Mouse (Mus musculus): Measurements from ENCODE around the gene Gm3776. TPM values are rescaled to one million over a fixed set of nuclear protein-coding genes. Genes with fewer than 3 reads are reported as not detected.
A peak's percentile ranks its signal among the peaks of the same experiment; 100 is the strongest.

The Gm3776 gene
- total and polyA plus RNA-seq, 3 experiments, result not detected

DNA sequence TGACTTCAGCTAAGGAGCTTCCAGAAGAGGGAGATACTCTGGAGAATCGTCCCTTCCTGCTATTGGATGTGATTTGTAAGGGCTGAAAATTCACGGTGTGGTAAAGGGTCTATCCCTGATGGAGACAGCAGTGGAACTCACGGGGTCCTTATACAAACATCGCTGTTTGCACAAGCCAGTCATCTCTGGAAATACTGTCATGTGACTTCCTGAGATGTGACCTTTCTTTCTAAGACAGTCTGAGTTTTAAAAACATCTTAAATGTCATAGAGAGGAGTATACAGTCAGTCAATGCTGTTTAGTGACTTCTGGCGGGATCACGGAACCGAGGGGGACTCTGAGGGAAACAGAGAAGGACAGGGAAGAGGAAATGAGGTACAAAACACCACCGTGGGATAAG, 34.3 kb upstream of the Gm3776 start:
- TF ChIP-seq NELFE (IDR thresholded peaks at IDR 0.05; ENCODE audit: low read depth, low read length), result no peak
- TF ChIP-seq MAZ (IDR thresholded peaks at IDR 0.05; ENCODE audit: low read depth, low read length), result no peak
- TF ChIP-seq USF1 (IDR thresholded peaks at IDR 0.05; ENCODE audit: low read depth, low read length), result peak; percentile 5; the same call in 1 of the 2 replicates
- 0 out of 2 replicates have a peak, but pooled peaks have one; percentile 13 for TF ChIP-seq USF2 (conservative IDR thresholded peaks at IDR 0.05; ENCODE audit: low read depth, low read length)
- peak; percentile 39; the same call in 1 of the 2 replicates for TF ChIP-seq BHLHE40 (IDR thresholded peaks at IDR 0.05; ENCODE audit: low read depth, low read length)
- TF ChIP-seq CTCF (conservative IDR thresholded peaks at IDR 0.05 in 1 of 2, IDR thresholded peaks at IDR 0.05 in 1 of 2; ENCODE audit: low read depth in 2 of 2, low read length in 2 of 2), result no peak
- H3K27me3 ChIP-seq (replicated peaks), result no peaks in the 10 kb centered on the region
- H3K27ac ChIP-seq (ENCODE audit: insufficient read depth, low read depth), result no peak overlapping the region
- H3K4me3 ChIP-seq (replicated peaks in 1 of 3; ENCODE audit: low read depth in 2 of 3, low read length in 2 of 3, poor library complexity in 1 of 3), result no peak overlapping the region
- in situ Hi-C loops (cut with MboI; ENCODE audit: low pct_ligation_motif_present, low pct_unique_long_range_greater_than_20kb, low sequenced_read_pairs), result no loop called here
- H3K4me1 ChIP-seq (ENCODE audit: control insufficient read depth in 1 of 2, insufficient read depth in 2 of 2), result no peaks in the 10 kb centered on the region
- dilution Hi-C loops (cut with MboI; ENCODE audit: extremely low pct_ligation_motif_present, extremely low pct_unique_long_range_greater_than_20kb, low sequenced_read_pairs), result no loop called here
- peak overlapping the region; percentile 22 for H3K4me2 ChIP-seq (ENCODE audit: insufficient read depth, low read depth, poor library complexity, severe bottlenecking)
- no peaks in the 10 kb centered on the region for H3K36me3 ChIP-seq (replicated peaks in 1 of 2; ENCODE audit: control insufficient read depth in 1 of 2, insufficient read depth in 1 of 2, low read length in 1 of 2)
- no peaks in the 10 kb centered on the region for H3K9me3 ChIP-seq (replicated peaks; ENCODE audit: low read length)
- H3K79me2 ChIP-seq (replicated peaks; ENCODE audit: control insufficient read depth, extremely low read depth, insufficient read depth, poor library complexity, severe bottlenecking), result no peaks in the 10 kb centered on the region
- H3K9ac ChIP-seq (ENCODE audit: insufficient read depth, low read depth), result no peak overlapping the region
- no peak for DNase-seq (ENCODE audit: extremely low read depth)

DNA sequence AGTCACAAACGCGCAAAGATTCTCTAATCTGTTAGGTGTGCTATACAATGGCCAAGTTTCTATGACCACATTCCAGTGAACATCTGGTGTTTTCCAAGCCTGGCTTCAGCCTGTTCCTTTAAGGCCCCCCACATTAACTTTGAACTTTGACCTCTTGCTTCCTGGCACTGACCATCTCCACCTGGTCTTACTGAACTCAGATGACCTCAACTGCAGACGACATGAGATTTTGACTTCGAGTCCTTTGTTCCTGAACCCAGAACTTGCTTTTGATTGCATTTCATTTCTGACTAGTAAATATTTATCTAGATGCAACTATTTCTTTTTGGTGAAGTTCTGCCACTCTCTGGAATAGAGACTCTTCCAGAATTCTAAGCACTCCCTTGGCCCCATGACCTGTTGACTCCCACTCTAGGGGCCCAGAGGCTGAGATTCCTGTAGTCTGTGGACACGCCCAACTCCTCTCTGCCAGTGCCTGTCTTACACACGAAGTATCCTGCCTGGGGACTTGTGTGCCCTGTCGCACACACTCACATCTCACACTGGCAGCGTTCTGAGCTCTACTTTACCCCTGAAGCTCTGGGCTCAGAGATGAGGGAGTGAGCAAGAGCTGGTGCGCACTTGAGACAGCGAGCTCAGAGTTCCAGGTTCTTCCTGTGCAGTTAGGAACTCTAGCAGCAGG, 33.6 kb upstream of the Gm3776 start:
- Histone ChIP-seq H3K27ac (ENCODE audit: insufficient read depth, low read depth) (no peak overlapping the region), H3K79me2 (replicated peaks; ENCODE audit: control insufficient read depth, extremely low read depth, insufficient read depth, poor library complexity, severe bottlenecking) (no peaks in the 10 kb centered on the region), H3K36me3 (replicated peaks in 1 of 2; ENCODE audit: control insufficient read depth in 1 of 2, insufficient read depth in 1 of 2, low read length in 1 of 2) (no peaks in the 10 kb centered on the region), H3K9ac (ENCODE audit: insufficient read depth, low read depth) (no peak overlapping the region), H3K4me3 (replicated peaks in 1 of 3; ENCODE audit: low read depth in 2 of 3, low read length in 2 of 3, poor library complexity in 1 of 3) (no peak overlapping the region), H3K4me2 (ENCODE audit: insufficient read depth, low read depth, poor library complexity, severe bottlenecking) (no peak overlapping the region), H3K4me1 (ENCODE audit: control insufficient read depth in 1 of 2, insufficient read depth in 2 of 2) (peaks cover 0 to 5% of the 10 kb centered on the region in 2 experiments; a peak in 2 of 4 replicates), H3K27me3 (replicated peaks) (no peaks in the 10 kb centered on the region), H3K9me3 (replicated peaks; ENCODE audit: low read length) (no peaks in the 10 kb centered on the region)
- no peak for TF ChIP-seq RCOR1 (conservative IDR thresholded peaks at IDR 0.05; ENCODE audit: low read depth, low read length)
- TF ChIP-seq POLR2AphosphoS2 (IDR thresholded peaks at IDR 0.05; ENCODE audit: low read depth, low read length), result no peak
- no peak for TF ChIP-seq RAD21 (IDR thresholded peaks at IDR 0.05; ENCODE audit: low read depth, low read length)
- no peak for TF ChIP-seq MYC (IDR thresholded peaks at IDR 0.05; ENCODE audit: low read depth, low read length)
- no peak for TF ChIP-seq SMC3 (IDR thresholded peaks at IDR 0.05; ENCODE audit: low read depth, low read length)
- no peak for TF ChIP-seq HCFC1 (IDR thresholded peaks at IDR 0.05; ENCODE audit: low read depth, low read length)
- TF ChIP-seq E2F4 (IDR thresholded peaks at IDR 0.05; ENCODE audit: insufficient replicate concordance, low read depth, low read length), result no peak
- TF ChIP-seq USF1 (IDR thresholded peaks at IDR 0.05; ENCODE audit: low read depth, low read length), result no peak
- no peak for TF ChIP-seq PAX5 (IDR thresholded peaks at IDR 0.05; ENCODE audit: low read length)
- no peak for TF ChIP-seq ZMIZ1 (IDR thresholded peaks at IDR 0.05; ENCODE audit: low read depth, low read length)
- TF ChIP-seq NRF1 (IDR thresholded peaks at IDR 0.05; ENCODE audit: low read depth, low read length), result no peak
- no peak for TF ChIP-seq NELFE (IDR thresholded peaks at IDR 0.05; ENCODE audit: low read depth, low read length)
- TF ChIP-seq ZNF384 (IDR thresholded peaks at IDR 0.05; ENCODE audit: low read depth, low read length), result no peak
- TF ChIP-seq JUN (IDR thresholded peaks at IDR 0.05; ENCODE audit: insufficient read depth, low read depth, low read length), result no peak
- TF ChIP-seq ZKSCAN1 (IDR thresholded peaks at IDR 0.05; ENCODE audit: borderline replicate concordance, low read depth, low read length), result no peak
- no peak for TF ChIP-seq JUND (conservative IDR thresholded peaks at IDR 0.05; ENCODE audit: low read depth, low read length)
- TF ChIP-seq BHLHE40 (IDR thresholded peaks at IDR 0.05; ENCODE audit: low read depth, low read length), result no peak
- in situ Hi-C loops (cut with MboI; ENCODE audit: low pct_ligation_motif_present, low pct_unique_long_range_greater_than_20kb, low sequenced_read_pairs) (no loop called here), dilution Hi-C loops (cut with MboI; ENCODE audit: extremely low pct_ligation_motif_present, extremely low pct_unique_long_range_greater_than_20kb, low sequenced_read_pairs) (no loop called here)
- no peak for DNase-seq (ENCODE audit: extremely low read depth)
